Comparison of ENCODE assay signal across 9 mouse cellular contexts in the genomic region with DNA sequence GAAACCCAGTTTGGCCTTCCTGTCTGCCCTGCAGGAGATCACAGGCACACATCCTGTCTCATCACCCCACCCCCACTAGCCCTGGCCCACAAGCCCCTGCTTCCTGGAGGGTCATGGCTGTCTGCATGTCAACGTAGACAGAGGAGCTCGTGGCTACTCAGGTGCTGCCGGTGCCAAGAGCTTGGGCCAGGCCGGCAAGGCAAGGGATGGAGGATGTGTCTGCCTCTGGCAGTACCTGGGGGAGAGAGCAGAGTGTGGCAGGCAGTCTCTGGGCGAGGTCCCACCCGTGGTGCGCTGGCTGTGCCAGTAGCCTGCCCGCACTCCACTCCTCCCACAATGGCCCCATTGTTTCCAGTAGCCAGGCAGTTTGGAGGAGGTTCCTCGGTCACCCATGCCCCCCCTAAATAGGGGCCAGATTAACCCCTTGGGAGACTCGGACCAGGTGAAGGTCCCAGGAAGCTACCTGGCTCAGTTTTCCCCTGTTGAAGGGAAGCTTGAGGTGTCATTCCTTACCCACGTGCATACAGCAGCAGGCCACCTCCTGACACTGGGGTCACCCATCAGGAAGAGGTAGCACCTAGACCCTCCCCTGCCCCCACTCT. TPM values are rescaled to one million over a fixed set of nuclear protein-coding genes. Genes with fewer than 3 reads are reported as not detected.
DNase-seq lines count a peak whose midpoint lies in the region; ATAC-seq and TF ChIP-seq lines count a peak whose summit lies in the region.
"Had no signal": no experiment of that assay in that cellular context is flagged by ENCODE, and none has a peak within 500 bp of the region (broad histone marks: within the 10 kb centered on the region; RNA-seq: fewer than 3 reads in every experiment).

No protein-coding gene starts in this region.

- DNase-seq in heart, adult 18-20 months = peak; percentile 50 to 55
- DNase-seq in heart, postnatal 25 days (ENCODE audit: low spot score) = no peak
- no peak for DNase-seq in CH12.LX (ENCODE audit: extremely low read depth)
- no peak for DNase-seq in hindbrain, embryonic 14.5 days (ENCODE audit: low spot score)
- DNase-seq in lung, embryonic 14.5 days = peak; percentile 58
- no peak for DNase-seq in right cerebral cortex, postnatal 36 days (ENCODE audit: low spot score in 2 of 2)

- TF ChIP-seq POLR2A in CH12.LX (IDR thresholded peaks at IDR 0.05; ENCODE audit: low read depth, low read length) = no peak

- WGBS in embryonic facial prominence, embryonic 13.5 days = 14% methylated on average over 11 of the region's 11 CpGs
- 19% methylated on average over 11 of the region's 11 CpGs for WGBS in hindbrain, embryonic 14.5 days
- WGBS in lung, embryonic 14.5 days = 16% methylated on average over 11 of the region's 11 CpGs
- 25% methylated on average over 11 of the region's 11 CpGs for WGBS in stomach, embryonic 15.5 days

- 0 out of 2 replicates have a peak overlapping the region, but pooled peaks have one; percentile 28 for H3K9ac ChIP-seq in CH12.LX (ENCODE audit: insufficient read depth, low read depth)
- H3K9ac ChIP-seq in embryonic facial prominence, embryonic 13.5 days = peak overlapping the region; percentile 66
- H3K9ac ChIP-seq in hindbrain, embryonic 14.5 days = 0 out of 2 replicates have a peak overlapping the region, but pooled peaks have one; percentile 22
- peak overlapping the region; percentile 43 for H3K9ac ChIP-seq in lung, embryonic 14.5 days
- H3K9ac ChIP-seq in stomach, embryonic 15.5 days = no peak overlapping the region

- no peak for TF ChIP-seq RAD21 in CH12.LX (IDR thresholded peaks at IDR 0.05; ENCODE audit: low read depth, low read length)

- H3K27ac ChIP-seq in CH12.LX (ENCODE audit: insufficient read depth, low read depth) = peak overlapping the region; percentile 33
- peak overlapping the region; percentile 99 for H3K27ac ChIP-seq in embryonic facial prominence, embryonic 13.5 days
- H3K27ac ChIP-seq in hindbrain, embryonic 14.5 days = peak overlapping the region; percentile 66; the same call in 1 of the 2 replicates
- H3K27ac ChIP-seq in lung, embryonic 14.5 days (ENCODE audit: low read depth) = peak overlapping the region; percentile 76
- H3K27ac ChIP-seq in stomach, embryonic 15.5 days = peak overlapping the region; percentile 62

- ATAC-seq in embryonic facial prominence, embryonic 13.5 days (ENCODE audit: insufficient number of reproducible peaks, insufficient read depth, low FRiP score, low TSS enrichment, low read depth) = no peak
- no peak for ATAC-seq in hindbrain, embryonic 14.5 days (ENCODE audit: low FRiP score)
- no peak for ATAC-seq in lung, embryonic 14.5 days (ENCODE audit: insufficient read depth)
- ATAC-seq in stomach, embryonic 15.5 days (ENCODE audit: insufficient read depth, low FRiP score, low read depth) = no peak

- intact Hi-C loops in heart, postnatal 25 days (cut with DNase I) = no loop called here

- in situ Hi-C loops in CH12.LX (cut with MboI; ENCODE audit: low pct_ligation_motif_present, low pct_unique_long_range_greater_than_20kb, low sequenced_read_pairs) = no loop called here

- TF ChIP-seq EP300 in CH12.LX (IDR thresholded peaks at IDR 0.05; ENCODE audit: low read length) = no peak

- no peak for TF ChIP-seq CTCF in CH12.LX (conservative IDR thresholded peaks at IDR 0.05 in 1 of 2, IDR thresholded peaks at IDR 0.05 in 1 of 2; ENCODE audit: low read depth in 2 of 2, low read length in 2 of 2)
- TF ChIP-seq CTCF in lung, embryonic 14.5 days (IDR thresholded peaks at IDR 0.05; ENCODE audit: low read depth) = no peak

- H3K4me2 ChIP-seq in CH12.LX (ENCODE audit: insufficient read depth, low read depth, poor library complexity, severe bottlenecking) = peak overlapping the region; percentile 63; the same call in 1 of the 2 replicates
- peak overlapping the region; percentile 53 for H3K4me2 ChIP-seq in embryonic facial prominence, embryonic 13.5 days
- H3K4me2 ChIP-seq in hindbrain, embryonic 14.5 days (replicated peaks) = peak overlapping the region; percentile 29
- H3K4me2 ChIP-seq in lung, embryonic 14.5 days = peak overlapping the region; percentile 36
- H3K4me2 ChIP-seq in stomach, embryonic 15.5 days = peak overlapping the region; percentile 11; the same call in 1 of the 2 replicates

- peaks cover 64 to 97% of the 10 kb centered on the region in 2 experiments for H3K4me1 ChIP-seq in CH12.LX (ENCODE audit: control insufficient read depth in 1 of 2, insufficient read depth in 2 of 2)
- H3K4me1 ChIP-seq in embryonic facial prominence, embryonic 13.5 days = peaks cover 93% of the 10 kb centered on the region
- peaks cover 79% of the 10 kb centered on the region for H3K4me1 ChIP-seq in hindbrain, embryonic 14.5 days (replicated peaks; ENCODE audit: control insufficient read depth, insufficient read depth, low read length)
- peaks cover 73% of the 10 kb centered on the region for H3K4me1 ChIP-seq in lung, embryonic 14.5 days (ENCODE audit: insufficient read depth)
- H3K4me1 ChIP-seq in stomach, embryonic 15.5 days = peaks cover 95% of the 10 kb centered on the region

- H3K36me3 ChIP-seq in CH12.LX (replicated peaks in 1 of 2; ENCODE audit: control insufficient read depth in 1 of 2, insufficient read depth in 1 of 2, low read length in 1 of 2) = peaks cover 0 to 18% of the 10 kb centered on the region in 2 experiments
- H3K36me3 ChIP-seq in embryonic facial prominence, embryonic 13.5 days = peaks cover 14% of the 10 kb centered on the region; the same call in 1 of the 2 replicates
- no peaks in the 10 kb centered on the region for H3K36me3 ChIP-seq in hindbrain, embryonic 14.5 days (replicated peaks; ENCODE audit: control insufficient read depth, insufficient read depth)
- H3K36me3 ChIP-seq in lung, embryonic 14.5 days (ENCODE audit: insufficient read depth) = peaks cover 19% of the 10 kb centered on the region
- H3K36me3 ChIP-seq in stomach, embryonic 15.5 days = no peaks in the 10 kb centered on the region; the same call in 1 of the 2 replicates

- dilution Hi-C loops in CH12.LX (cut with MboI; ENCODE audit: extremely low pct_ligation_motif_present, extremely low pct_unique_long_range_greater_than_20kb, low sequenced_read_pairs) = no loop called here

- no peaks in the 10 kb centered on the region for H3K9me3 ChIP-seq in CH12.LX (replicated peaks; ENCODE audit: low read length)
- no peaks in the 10 kb centered on the region for H3K9me3 ChIP-seq in embryonic facial prominence, embryonic 13.5 days
- no peaks in the 10 kb centered on the region for H3K9me3 ChIP-seq in hindbrain, embryonic 14.5 days (ENCODE audit: control insufficient read depth, low read length)
- no peaks in the 10 kb centered on the region for H3K9me3 ChIP-seq in lung, embryonic 14.5 days (ENCODE audit: low read depth, low read length)
- H3K9me3 ChIP-seq in stomach, embryonic 15.5 days = no peaks in the 10 kb centered on the region

- H3K79me2 ChIP-seq in CH12.LX (replicated peaks; ENCODE audit: control insufficient read depth, extremely low read depth, insufficient read depth, poor library complexity, severe bottlenecking) = no peaks in the 10 kb centered on the region

- peak overlapping the region in 1 of 3 experiments; percentile 22 for H3K4me3 ChIP-seq in CH12.LX (replicated peaks in 1 of 3; ENCODE audit: low read depth in 2 of 3, low read length in 2 of 3, poor library complexity in 1 of 3)
- H3K4me3 ChIP-seq in embryonic facial prominence, embryonic 13.5 days = peak overlapping the region; percentile 20
- no peak overlapping the region for H3K4me3 ChIP-seq in hindbrain, embryonic 14.5 days (replicated peaks; ENCODE audit: low read length)
- H3K4me3 ChIP-seq in lung, embryonic 14.5 days (ENCODE audit: low read depth, low read length) = no peak overlapping the region
- no peak overlapping the region for H3K4me3 ChIP-seq in stomach, embryonic 15.5 days (replicated peaks)

- no peaks in the 10 kb centered on the region for H3K27me3 ChIP-seq in CH12.LX (replicated peaks)
- no peaks in the 10 kb centered on the region for H3K27me3 ChIP-seq in embryonic facial prominence, embryonic 13.5 days
- no peaks in the 10 kb centered on the region for H3K27me3 ChIP-seq in hindbrain, embryonic 14.5 days (ENCODE audit: control insufficient read depth, insufficient read depth, low read length)
- H3K27me3 ChIP-seq in lung, embryonic 14.5 days (ENCODE audit: insufficient read depth, low read length) = no peaks in the 10 kb centered on the region
- no peaks in the 10 kb centered on the region for H3K27me3 ChIP-seq in stomach, embryonic 15.5 days (replicated peaks)

TF ChIP-seq in CH12.LX, 34 proteins besides CTCF, POLR2A, EP300 and RAD21 (continues in another document):
- TF ChIP-seq CHD2 (IDR thresholded peaks at IDR 0.05; ENCODE audit: low read length) = peak; percentile 36; the same call in 1 of the 2 replicates

RNA-seq across cellular contexts. Expression of gene Bcl9l, which starts 11.7 kb away (rescaled TPM):
- 10 to 100 TPM; 36.2 to 41.7 TPM for total RNA-seq in heart, adult 18-20 months (2021)
- total RNA-seq in heart, postnatal 25 days (2021) = 10 to 100 TPM; 44.9 to 57.6 TPM
- total RNA-seq in CH12.LX (2012; rRNA removed) = 0.88 and 1.6 TPM in 2 replicates
- total RNA-seq in CH12.LX (2014; rRNA removed) = 0.08 and 0.67 TPM in 2 replicates
- 6.2 and 7.5 TPM in 2 replicates for polyA plus RNA-seq in CH12.LX (2012; ENCODE audit: insufficient read length, low read depth)
- polyA plus RNA-seq in embryonic facial prominence, embryonic 13.5 days (2015; fragmentation: Nextera tagmentation; extraction: Ambion mirVana) = 18.2 and 19.3 TPM in 2 replicates
- 11.6 and 13.5 TPM in 2 replicates for polyA plus RNA-seq in hindbrain, embryonic 14.5 days (2014; fragmentation: Nextera tagmentation; extraction: Ambion mirVana)
- 16.3 and 17.3 TPM in 2 replicates for polyA plus RNA-seq in lung, embryonic 14.5 days (2014; fragmentation: Nextera tagmentation; extraction: Ambion mirVana)
- polyA plus RNA-seq in stomach, embryonic 15.5 days (2015; fragmentation: Nextera tagmentation; extraction: Ambion mirVana) = 12.0 and 12.1 TPM in 2 replicates

RNA-seq across cellular contexts. Expression of gene Upk2, which starts 39.6 kb away (rescaled TPM):
- not detected for total RNA-seq in heart, adult 18-20 months (2021)
- not detected for total RNA-seq in heart, postnatal 25 days (2021)
- not detected in 2 replicates for total RNA-seq in CH12.LX (2012; rRNA removed)
- not detected in 2 replicates for total RNA-seq in CH12.LX (2014; rRNA removed)
- not detected in 2 replicates for polyA plus RNA-seq in CH12.LX (2012; ENCODE audit: insufficient read length, low read depth)
- polyA plus RNA-seq in embryonic facial prominence, embryonic 13.5 days (2015; fragmentation: Nextera tagmentation; extraction: Ambion mirVana) = 2.8 and 2.9 TPM in 2 replicates
- not detected in 2 replicates for polyA plus RNA-seq in hindbrain, embryonic 14.5 days (2014; fragmentation: Nextera tagmentation; extraction: Ambion mirVana)
- 0.39 and 0.53 TPM in 2 replicates for polyA plus RNA-seq in lung, embryonic 14.5 days (2014; fragmentation: Nextera tagmentation; extraction: Ambion mirVana)
- 18.2 and 26.2 TPM in 2 replicates for polyA plus RNA-seq in stomach, embryonic 15.5 days (2015; fragmentation: Nextera tagmentation; extraction: Ambion mirVana)
- polyA plus RNA-seq: liver, embryonic 16.5 days had no signal

RNA-seq across cellular contexts. Expression of gene Foxr1, which starts 53.4 kb away (rescaled TPM):
- not detected for total RNA-seq in heart, adult 18-20 months (2021)
- total RNA-seq in heart, postnatal 25 days (2021) = not detected
- total RNA-seq in CH12.LX (2012; rRNA removed) (0.08 and 0.21 TPM in 2 replicates), CH12.LX (2014; rRNA removed) (not detected in 2 replicates)
- polyA plus RNA-seq in CH12.LX (2012; ENCODE audit: insufficient read length, low read depth) = 1.4 and 1.5 TPM in 2 replicates
- not detected in 2 replicates for polyA plus RNA-seq in embryonic facial prominence, embryonic 13.5 days (2015; fragmentation: Nextera tagmentation; extraction: Ambion mirVana)
- polyA plus RNA-seq in hindbrain, embryonic 14.5 days (2014; fragmentation: Nextera tagmentation; extraction: Ambion mirVana) = not detected in 2 replicates
- polyA plus RNA-seq in lung, embryonic 14.5 days (2014; fragmentation: Nextera tagmentation; extraction: Ambion mirVana) = not detected in 2 replicates
- polyA plus RNA-seq in stomach, embryonic 15.5 days (2015; fragmentation: Nextera tagmentation; extraction: Ambion mirVana) = not detected in 2 replicates
- polyA plus RNA-seq: liver, embryonic 16.5 days had no signal

Comparison
In these comparisons a context has a peak if more than half of its experiments do, and no peak if none do; other contexts are left out.
1. DNase-seq: peak in heart, adult 18-20 months (2 of 2) and lung, embryonic 14.5 days (single experiment); none in heart, postnatal 25 days (single experiment), CH12.LX (single experiment), hindbrain, embryonic 14.5 days (single experiment) and right cerebral cortex, postnatal 36 days (0 of 2).
2. H3K27ac ChIP-seq: peak in every context shown above with its lines; median percentile 99 in embryonic facial prominence, embryonic 13.5 days; 76 in lung, embryonic 14.5 days; 66 in hindbrain, embryonic 14.5 days; 62 in stomach, embryonic 15.5 days; 33 in CH12.LX.
3. H3K4me2 ChIP-seq: peak in every context shown above with its lines; median percentile 63 in CH12.LX; 53 in embryonic facial prominence, embryonic 13.5 days; 36 in lung, embryonic 14.5 days; 29 in hindbrain, embryonic 14.5 days; 11 in stomach, embryonic 15.5 days.